Mouse (Mus musculus) B cell, adult 2 months (primary cell): Measurements from ENCODE around the gene Ndufv3.
A peak's percentile ranks its signal among the peaks of the same experiment; 100 is the strongest.

Source experiments
- DNase-seq, 2 experiments: peaks; one replicate each; pipeline ENCODE4 v3.0.0; 2022

Gene Ndufv3

GRCm38 (mm10) chr17:31557947-31558542 is 38.1 kb downstream of the Ndufv3 start:
- DNase-seq, result no peak

GRCm38 (mm10) chr17:31559021-31559789 is 39.3 kb downstream of the Ndufv3 start:
- no peak for DNase-seq

GRCm38 (mm10) chr17:31563632-31564014 is 43.7 kb downstream of the Ndufv3 start:
- peak; percentile 36 to 41 for DNase-seq

GRCm38 (mm10) chr17:31564015-31564857 is 44.3 kb downstream of the Ndufv3 start, which contains the start of gene Pknox1:
Gene Pknox1, plus strand, starts transcription at chr17:31564734.
- DNase-seq, result peak; percentile 98 to 99

GRCm38 (mm10) chr17:31564858-31565140 is 44.9 kb downstream of the Ndufv3 start:
- DNase-seq, result no peak

- DNase-seq, result peak; percentile 56 to 65
Observed at GRCm38 (mm10) chr17:31565141-31566056, 45.5 kb downstream of the Ndufv3 start.

- no peak for DNase-seq
Observed at GRCm38 (mm10) chr17:31566276-31566675, 46.4 kb downstream of the Ndufv3 start.

GRCm38 (mm10) chr17:31569756-31570155 is 49.8 kb downstream of the Ndufv3 start:
- DNase-seq, result no peak

- DNase-seq, result peak; percentile 9 to 16
Observed at GRCm38 (mm10) chr17:31570321-31570925, 50.5 kb downstream of the Ndufv3 start.

- DNase-seq, result no peak
Observed at GRCm38 (mm10) chr17:31571689-31572088, 51.8 kb downstream of the Ndufv3 start.

- no peak for DNase-seq
Observed at GRCm38 (mm10) chr17:31574662-31575061, 54.7 kb downstream of the Ndufv3 start.

- no peak for DNase-seq
Observed at GRCm38 (mm10) chr17:31576394-31577175, 56.7 kb downstream of the Ndufv3 start.

GRCm38 (mm10) chr17:31580344-31580743 is 60.4 kb downstream of the Ndufv3 start:
- DNase-seq, result no peak
